Mouse (Mus musculus) brain, embryonic 14.5 days (tissue): ENCODE results near the gene Vps11.

Experiments used
- CTCF ChIP-seq: fragments of 200-500 bp; IDR thresholded peaks from 2 replicates; pipeline ENCODE4 v1.5.1; 2012; ENCODE audit warnings: inconsistent platforms, mild to moderate bottlenecking, moderate library complexity, borderline replicate concordance; ENCODE audit not compliant: insufficient read depth, insufficient read length; ENCODE audit errors: extremely low read depth
- POLR2A ChIP-seq: fragments of 200-500 bp; IDR thresholded peaks from 2 replicates; pipeline ENCODE4 v1.6.1; 2012; ENCODE audit warnings: mild to moderate bottlenecking, inconsistent platforms, borderline replicate concordance; ENCODE audit not compliant: poor library complexity, insufficient read depth, insufficient read length, severe bottlenecking; ENCODE audit errors: extremely low read depth

DNA sequence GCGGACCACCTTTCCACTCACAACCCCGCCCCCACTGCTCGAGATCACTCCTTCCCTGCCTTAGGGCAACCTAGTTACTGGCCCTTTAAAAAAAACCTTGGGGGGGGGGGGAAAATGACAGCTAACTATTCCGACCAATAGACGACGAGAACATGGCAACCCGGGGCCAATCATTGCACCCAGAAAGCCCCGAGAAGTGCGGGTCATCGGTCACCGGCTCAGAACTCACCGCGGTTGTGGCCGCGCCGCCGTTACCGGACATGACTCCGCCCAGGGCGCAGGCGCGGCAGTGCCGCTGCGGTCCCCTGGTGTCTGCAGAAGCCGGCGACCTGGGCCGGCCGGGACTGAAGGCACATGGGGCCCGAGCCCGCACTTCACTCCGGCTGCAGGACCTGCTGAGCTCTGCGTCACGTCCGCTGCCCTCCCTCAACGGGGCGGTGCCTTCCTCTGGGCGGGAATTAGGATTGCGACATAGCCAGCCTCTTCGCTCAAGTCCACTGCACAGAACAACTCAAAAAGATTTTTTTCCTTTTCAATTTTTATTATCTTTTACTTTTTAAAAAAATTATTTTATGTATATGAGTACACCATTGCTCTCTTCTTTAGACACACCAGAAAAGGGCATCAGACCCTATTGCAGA lies 17.6 kb downstream of the Vps11 start, which contains the start of gene Hmbs:
- TF ChIP-seq CTCF: no peak
- 0 out of 2 replicates have a peak, but pooled peaks have one; percentile 12 for TF ChIP-seq POLR2A
